Mouse (Mus musculus) adrenal gland, postnatal 36 days (tissue): ENCODE measurements around the gene Zfp935. TPM values are rescaled to one million over a fixed set of nuclear protein-coding genes. Genes with fewer than 3 reads are reported as not detected.
"Not testable (repeated sequence)": the region's sequence is repeated elsewhere in the genome, so short reads cannot be mapped to it uniquely, and the experiment has no call there.

Experiments
- DNase-seq, 2 experiments: peaks; one replicate each; pipeline ENCODE4 v3.0.0; 2021; ENCODE audit warnings: mixed read lengths in 1 of 2
- long read RNA-seq, 2 experiments: library from polyadenylated mRNA; stranded (forward); transcript quantifications; one replicate each; pipeline ENCODE4 v2.0.0; 2021; ENCODE audit warnings: borderline sequencing depth in 2 of 2
- microRNA-seq: library from miRNA; unstranded; fragments of <30 nt; microRNA quantifications from one replicate; pipeline ENCODE4 v1.2.0, GENCODE M21; 2021
- total RNA-seq, 2 experiments: library from RNA; stranded (reverse); gene quantifications; 2 replicates each; pipeline ENCODE4 v1.2.3; 2021

Gene Zfp935
- total RNA-seq, result not detected
- long read RNA-seq, experiment 1, result 0 reads
- long read RNA-seq, experiment 2, result 0 reads

- peak; percentile 69 to 70 for DNase-seq
These were observed at the start of gene Zfp935 for GRCm38 (mm10) chr13:62558189-62559110. Gene Zfp935, minus strand, starts transcription at chr13:62558511.

GRCm38 (mm10) chr13:62571099-62571498 lies 12.8 kb upstream of the Zfp935 start, which contains the start of gene Zfp934:
Gene Zfp934, minus strand, starts transcription at chr13:62571199.
- not testable (repeated sequence) for DNase-seq

GRCm38 (mm10) chr13:62561696-62562095 lies 3.4 kb upstream of the Zfp935 start:
- DNase-seq, result peak; percentile 10 to 25

- not testable (repeated sequence) for DNase-seq
These were observed 28.2 kb downstream of the Zfp935 start for GRCm38 (mm10) chr13:62530129-62530528.

- DNase-seq, result not testable (repeated sequence)
These were observed 47.5 kb downstream of the Zfp935 start for GRCm38 (mm10) chr13:62510641-62511420.

GRCm38 (mm10) chr13:62472661-62473060 lies 85.7 kb downstream of the Zfp935 start:
- DNase-seq, result not testable (repeated sequence)

- peak in 1 of 2 experiments; percentile 8 for DNase-seq
These were observed 88.4 kb downstream of the Zfp935 start for GRCm38 (mm10) chr13:62469947-62470346.

- peak; percentile 90 to 91 for DNase-seq
These were observed 91.6 kb downstream of the Zfp935 start, which contains the start of gene Gm49359 for GRCm38 (mm10) chr13:62466424-62467334. Gene Gm49359, minus strand, starts transcription at chr13:62466832.

Small RNA genes lying within 50 kb of the gene (microRNA-seq; reads per million reads assigned to microRNA genes)
- gene Gm22256, result not detected

Other genes starting within 250 kb of the Zfp935 start
- gene Gm3604, start 175.3 kb downstream of the Zfp935 start, total RNA-seq, result under 1 TPM; 0.70 to 0.99 TPM
- gene Gm49359, start 91.7 kb downstream of the Zfp935 start, total RNA-seq, result 10 to 100 TPM in 1 of 2 experiments, 1 to 10 TPM in 1; 8.5 to 11.0 TPM
- gene Zfp934, start 12.7 kb upstream of the Zfp935 start, total RNA-seq, result 1 to 10 TPM; 3.2 to 4.9 TPM
- gene 6720489N17Rik, start 65.7 kb upstream of the Zfp935 start, total RNA-seq, result 1 to 10 TPM in 1 of 2 experiments, under 1 TPM in 1; 0.89 to 1.8 TPM
- 1 to 10 TPM; 4.6 to 4.7 TPM for gene Platr25, start 202.2 kb upstream of the Zfp935 start, total RNA-seq
- gene Gm5141, start 227.3 kb upstream of the Zfp935 start, total RNA-seq, result 1 to 10 TPM; 1.3 to 1.9 TPM